ENCODE assay signal across 28 mouse cellular contexts in genomic region chr2:3154091-3154665, GRCm38 (mm10). TPM values are rescaled to one million over a fixed set of nuclear protein-coding genes. Genes with fewer than 3 reads are reported as not detected.
DNase-seq lines count a peak whose midpoint lies in the region; ATAC-seq and TF ChIP-seq lines count a peak whose summit lies in the region.
"Had no signal": no experiment of that assay in that cellular context is flagged by ENCODE, and none has a peak within 500 bp of the region (broad histone marks: within the 10 kb centered on the region; RNA-seq: fewer than 3 reads in every experiment).

No protein-coding gene starts in this region.

- TF ChIP-seq CTCF in lung, embryonic 14.5 days (IDR thresholded peaks at IDR 0.05; ENCODE audit: low read depth): no peak
- TF ChIP-seq CTCF in lung, postnatal 0 days (IDR thresholded peaks at IDR 0.05): no peak

- no peaks in the 10 kb centered on the region for H3K27me3 ChIP-seq in heart, embryonic 10.5 days (ENCODE audit: insufficient read depth, poor library complexity, severe bottlenecking)
- no peaks in the 10 kb centered on the region for H3K27me3 ChIP-seq in lung, embryonic 14.5 days (ENCODE audit: insufficient read depth, low read length)
- H3K27me3 ChIP-seq in lung, postnatal 0 days (replicated peaks; ENCODE audit: insufficient read depth, low read length): no peaks in the 10 kb centered on the region
- no peaks in the 10 kb centered on the region for H3K27me3 ChIP-seq in stomach, embryonic 16.5 days (ENCODE audit: control insufficient read depth, insufficient read depth, low read length)
- H3K27me3 ChIP-seq: CH12.LX; embryonic facial prominence, embryonic 12.5 days; embryonic facial prominence, embryonic 15.5 days; forebrain, embryonic 12.5 days; heart, embryonic 12.5 days; heart, embryonic 15.5 days; hindbrain, embryonic 12.5 days; hindbrain, embryonic 15.5 days; Patski had no signal

- ATAC-seq in lung, embryonic 14.5 days (ENCODE audit: insufficient read depth): peak; percentile 69
- ATAC-seq in lung, postnatal 0 days: peak; percentile 58
- ATAC-seq in stomach, embryonic 16.5 days (ENCODE audit: insufficient read depth, low FRiP score): peak; percentile 19; the same call in 1 of the 2 replicates
- ATAC-seq: forebrain, embryonic 16.5 days; Patski had no signal

- H3K4me3 ChIP-seq in heart, embryonic 10.5 days: no peak overlapping the region
- H3K4me3 ChIP-seq in lung, embryonic 14.5 days (ENCODE audit: low read depth, low read length): no peak overlapping the region
- no peak overlapping the region for H3K4me3 ChIP-seq in lung, postnatal 0 days (ENCODE audit: low read depth, low read length)
- no peak overlapping the region for H3K4me3 ChIP-seq in stomach, embryonic 16.5 days (replicated peaks; ENCODE audit: low read length)
- H3K4me3 ChIP-seq: embryonic facial prominence, embryonic 12.5 days; embryonic facial prominence, embryonic 15.5 days; forebrain, embryonic 12.5 days; heart, adult 2 months; heart, embryonic 12.5 days; heart, embryonic 15.5 days; hindbrain, embryonic 12.5 days; hindbrain, embryonic 15.5 days had no signal

- DNase-seq in heart, embryonic 10.5 days (ENCODE audit: low spot score): peak; percentile 33
- DNase-seq in heart, adult 9 months (ENCODE audit: low spot score in 2 of 2): no peak
- peak; percentile 79 for DNase-seq in lung, embryonic 14.5 days
- DNase-seq in lung, postnatal 14 days: no peak
- peak; percentile 59 for DNase-seq in lung, postnatal 0 days (ENCODE audit: low spot score)
- no peak for DNase-seq in lung, postnatal 25 days (ENCODE audit: low spot score)
- DNase-seq: adrenal gland, adult 2 months; adrenal gland, postnatal 14 days; B cell, adult 2 months; cerebellum, adult 11 months; cerebellum, adult 2 months; cerebellum, adult 9-11 months; cerebellum, postnatal 25 days; gastrocnemius, postnatal 10 days; gastrocnemius, postnatal 36 days; heart, adult 2 months had no signal

- no peak overlapping the region for H3K4me2 ChIP-seq in lung, embryonic 14.5 days
- H3K4me2 ChIP-seq in lung, postnatal 0 days (replicated peaks; ENCODE audit: low read depth, low read length): no peak overlapping the region
- no peak overlapping the region for H3K4me2 ChIP-seq in stomach, embryonic 16.5 days (ENCODE audit: low read depth, low read length)
- H3K4me2 ChIP-seq: embryonic facial prominence, embryonic 12.5 days; embryonic facial prominence, embryonic 15.5 days; forebrain, embryonic 12.5 days; heart, embryonic 12.5 days; heart, embryonic 15.5 days; hindbrain, embryonic 12.5 days; hindbrain, embryonic 15.5 days had no signal

- H3K4me1 ChIP-seq in heart, embryonic 10.5 days: peaks cover 40% of the 10 kb centered on the region
- H3K4me1 ChIP-seq in lung, embryonic 14.5 days (ENCODE audit: insufficient read depth): peaks cover 13% of the 10 kb centered on the region
- peaks cover 16% of the 10 kb centered on the region; the same call in 1 of the 2 replicates for H3K4me1 ChIP-seq in lung, postnatal 0 days (ENCODE audit: insufficient read depth, low read depth, low read length)
- peaks cover 16% of the 10 kb centered on the region for H3K4me1 ChIP-seq in stomach, embryonic 16.5 days (ENCODE audit: control insufficient read depth, insufficient read depth, low read length)

- WGBS in heart, embryonic 10.5 days: 96% methylated on average over 1 of the region's 1 CpGs
- WGBS in lung, embryonic 14.5 days: 37% methylated on average over 1 of the region's 1 CpGs
- WGBS in lung, postnatal 0 days: 46% methylated on average over 1 of the region's 1 CpGs
- 50% methylated on average over 1 of the region's 1 CpGs for whole genome bisulfite sequencing in stomach, embryonic 16.5 days

- TF ChIP-seq EP300 in lung, postnatal 0 days (IDR thresholded peaks at IDR 0.05): peak; percentile 46; the same call in 1 of the 2 replicates

- no peak overlapping the region for H3K27ac ChIP-seq in heart, embryonic 10.5 days
- H3K27ac ChIP-seq in lung, embryonic 14.5 days (ENCODE audit: low read depth): no peak overlapping the region; the same call in 1 of the 2 replicates
- H3K27ac ChIP-seq in lung, postnatal 0 days (ENCODE audit: low read length): 0 out of 2 replicates have a peak overlapping the region, but pooled peaks have one; percentile 5
- no peak overlapping the region for H3K27ac ChIP-seq in stomach, embryonic 16.5 days (ENCODE audit: low read length)
- H3K27ac ChIP-seq: forebrain, embryonic 12.5 days; heart, adult 2 months; heart, embryonic 15.5 days; hindbrain, embryonic 12.5 days had no signal

- H3K36me3 ChIP-seq in heart, embryonic 10.5 days: no peaks in the 10 kb centered on the region
- H3K36me3 ChIP-seq in lung, embryonic 14.5 days (ENCODE audit: insufficient read depth): no peaks in the 10 kb centered on the region
- H3K36me3 ChIP-seq in lung, postnatal 0 days (ENCODE audit: insufficient read depth, low read length): no peaks in the 10 kb centered on the region
- no peaks in the 10 kb centered on the region for H3K36me3 ChIP-seq in stomach, embryonic 16.5 days (ENCODE audit: control insufficient read depth, insufficient read depth, low read length)
- H3K36me3 ChIP-seq: embryonic facial prominence, embryonic 12.5 days; embryonic facial prominence, embryonic 15.5 days; forebrain, embryonic 12.5 days; G1E; heart, embryonic 12.5 days; heart, embryonic 15.5 days; hindbrain, embryonic 12.5 days; hindbrain, embryonic 15.5 days had no signal

- H3K9ac ChIP-seq in lung, embryonic 14.5 days: no peak overlapping the region
- H3K9ac ChIP-seq in lung, postnatal 0 days (replicated peaks; ENCODE audit: low read depth): no peak overlapping the region
- H3K9ac ChIP-seq in stomach, embryonic 16.5 days (ENCODE audit: low read length): no peak overlapping the region
- H3K9ac ChIP-seq: embryonic facial prominence, embryonic 12.5 days; embryonic facial prominence, embryonic 15.5 days; forebrain, embryonic 12.5 days; heart, embryonic 12.5 days; heart, embryonic 15.5 days; hindbrain, embryonic 12.5 days; hindbrain, embryonic 15.5 days had no signal

- no peaks in the 10 kb centered on the region for H3K9me3 ChIP-seq in heart, embryonic 10.5 days
- no peaks in the 10 kb centered on the region for H3K9me3 ChIP-seq in lung, embryonic 14.5 days (ENCODE audit: low read depth, low read length)
- no peaks in the 10 kb centered on the region for H3K9me3 ChIP-seq in lung, postnatal 0 days (ENCODE audit: low read length)
- no peaks in the 10 kb centered on the region for H3K9me3 ChIP-seq in stomach, embryonic 16.5 days (replicated peaks; ENCODE audit: control insufficient read depth, low read length)
- H3K9me3 ChIP-seq: embryonic facial prominence, embryonic 12.5 days; embryonic facial prominence, embryonic 15.5 days; forebrain, embryonic 12.5 days; G1E; heart, embryonic 12.5 days; heart, embryonic 15.5 days; hindbrain, embryonic 12.5 days; hindbrain, embryonic 15.5 days had no signal

RNA-seq across cellular contexts. Expression of gene Fam171a1, which starts 40.2 kb away (rescaled TPM):
- 34.0 and 35.3 TPM in 2 replicates for polyA plus RNA-seq in heart, embryonic 10.5 days (2016; fragmentation: Nextera tagmentation; extraction: Ambion mirVana)
- 57.0 and 58.3 TPM in 2 replicates for polyA plus RNA-seq in lung, embryonic 14.5 days (2014; fragmentation: Nextera tagmentation; extraction: Ambion mirVana)
- 39.6 and 44.7 TPM in 2 replicates for polyA plus RNA-seq in lung, postnatal 0 days (2015; fragmentation: Nextera tagmentation; extraction: Ambion mirVana)
- polyA plus RNA-seq in stomach, embryonic 16.5 days (2015; fragmentation: Nextera tagmentation; extraction: Ambion mirVana): 24.1 and 25.5 TPM in 2 replicates
- polyA plus RNA-seq: G1E had no signal

Comparison
In these comparisons a context has a peak if more than half of its experiments do, and no peak if none do; other contexts are left out.
1. DNase-seq: peak in heart, embryonic 10.5 days (single experiment), lung, embryonic 14.5 days (single experiment) and lung, postnatal 0 days (single experiment); none in heart, adult 9 months (0 of 2), lung, postnatal 14 days (single experiment) and lung, postnatal 25 days (single experiment).
2. ATAC-seq: peak in every context shown above with its lines; median percentile 69 in lung, embryonic 14.5 days; 58 in lung, postnatal 0 days; 19 in stomach, embryonic 16.5 days.